Mouse (Mus musculus) heart, embryonic 10.5 days (tissue): ENCODE results near the gene Wbp1l. TPM values are rescaled to one million over a fixed set of nuclear protein-coding genes. Genes with fewer than 3 reads are reported as not detected.
A peak's percentile ranks its signal among the peaks of the same experiment; 100 is the strongest.

Experiments
- DNase-seq: peaks from one replicate; pipeline ENCODE4 v3.0.0-alpha.2; 2017; ENCODE audit warnings: low spot score
- H3K27ac ChIP-seq: fragments of 300-500 bp; sonication (generic); 2 replicates; pipeline ENCODE4 v1.5.1; 2016; ENCODE audit warnings: mild to moderate bottlenecking
- H3K27me3 ChIP-seq: fragments of 300-500 bp; sonication (generic); 2 replicates; pipeline ENCODE4 v1.6.1; 2016; ENCODE audit warnings: mild to moderate bottlenecking; ENCODE audit not compliant: poor library complexity, insufficient read depth, severe bottlenecking
- H3K36me3 ChIP-seq: fragments of 300-500 bp; sonication (generic); 2 replicates; pipeline ENCODE4 v1.6.1; 2016; ENCODE audit warnings: mild to moderate bottlenecking, moderate library complexity
- H3K4me1 ChIP-seq: fragments of 300-500 bp; sonication (generic); 2 replicates; pipeline ENCODE4 v1.6.1; 2016; ENCODE audit warnings: mild to moderate bottlenecking
- H3K4me3 ChIP-seq: fragments of 300-500 bp; sonication (generic); 2 replicates; pipeline ENCODE4 v1.5.1; 2016; ENCODE audit warnings: mild to moderate bottlenecking, moderate library complexity
- H3K9me3 ChIP-seq: fragments of 300-500 bp; sonication (generic); 2 replicates; pipeline ENCODE4 v1.6.1; 2016; ENCODE audit warnings: mild to moderate bottlenecking, moderate library complexity
- WGBS: fragments of 180-500 bp; shearing (Covaris S2); methylation state at CpG from one replicate; pipeline ENCODE4 v1.1.7; 2016; 5-methylcytosine and 5-hydroxymethylcytosine counted together
- polyA plus RNA-seq: library from polyadenylated mRNA; unstranded; fragments of >200 nt; fragmentation: Nextera tagmentation; extraction: Ambion mirVana; gene quantifications from 2 replicates; pipeline ENCODE4 v1.2.1, GENCODE M21; 2016

Gene Wbp1l
- polyA plus RNA-seq, 1 experiment from 2014 or later, result 53.9 TPM

- Histone ChIP-seq H3K4me3 (peak within 1 kb of the TSS; percentile 91), H3K9me3 (no peaks in the 10 kb centered on the region), H3K4me1 (peaks cover 44% of the 10 kb centered on the region), H3K36me3 (no peaks in the 10 kb centered on the region), H3K27me3 (no peaks in the 10 kb centered on the region), H3K27ac (peak within 1 kb of the TSS; percentile 90)
- peak; percentile 99 for DNase-seq
- WGBS, result under 1% methylated on average over 66 of the region's 67 CpGs
Measured at GRCm38 (mm10) chr19:46572951-46573937, 25.6 kb upstream of the Wbp1l start, which contains the start of the genes Arl3 and Sfxn2. Gene Arl3 (minus strand): TSS chr19:46573198. Gene Sfxn2 (plus strand): TSS chr19:46573365.

GRCm38 (mm10) chr19:46573990-46574389 is 24.9 kb upstream of the Wbp1l start:
- Histone ChIP-seq H3K4me3 (peak overlapping the region; percentile 91), H3K36me3 (no peaks in the 10 kb centered on the region), H3K9me3 (no peaks in the 10 kb centered on the region), H3K4me1 (peaks cover 51% of the 10 kb centered on the region), H3K27ac (peak overlapping the region; percentile 90), H3K27me3 (no peaks in the 10 kb centered on the region)
- 45% methylated on average over 6 of the region's 6 CpGs for WGBS
- no peak for DNase-seq

- no peaks in the 10 kb centered on the region for H3K9me3 ChIP-seq
- peaks cover 56% of the 10 kb centered on the region for H3K4me1 ChIP-seq
- H3K4me3 ChIP-seq, result no peak overlapping the region
- H3K27me3 ChIP-seq, result no peaks in the 10 kb centered on the region
- no peak overlapping the region for H3K27ac ChIP-seq
- H3K36me3 ChIP-seq, result 0 out of 2 replicates have a peak, but pooled peaks cover 2% of the 10 kb centered on the region
- WGBS, result 60% methylated on average over 4 of the region's 4 CpGs
- DNase-seq, result no peak
Measured at GRCm38 (mm10) chr19:46575196-46575595, 23.7 kb upstream of the Wbp1l start.

GRCm38 (mm10) chr19:46587823-46588508 is 10.9 kb upstream of the Wbp1l start:
- peaks cover 57% of the 10 kb centered on the region for H3K36me3 ChIP-seq
- no peaks in the 10 kb centered on the region for H3K9me3 ChIP-seq
- H3K4me3 ChIP-seq, result no peak overlapping the region
- 57% methylated on average over 13 of the region's 13 CpGs for WGBS
- H3K4me1 ChIP-seq, result peaks cover 7% of the 10 kb centered on the region
- no peaks in the 10 kb centered on the region for H3K27me3 ChIP-seq
- peak; percentile 90 for DNase-seq
- no peak overlapping the region for H3K27ac ChIP-seq

GRCm38 (mm10) chr19:46591575-46591974 is 7.3 kb upstream of the Wbp1l start:
- H3K4me1 ChIP-seq, result peaks cover 11% of the 10 kb centered on the region
- peaks cover 72% of the 10 kb centered on the region for H3K36me3 ChIP-seq
- H3K9me3 ChIP-seq, result no peaks in the 10 kb centered on the region
- H3K27ac ChIP-seq, result no peak overlapping the region
- DNase-seq, result no peak
- H3K27me3 ChIP-seq, result no peaks in the 10 kb centered on the region
- H3K4me3 ChIP-seq, result no peak overlapping the region
- 73% methylated on average over 6 of the region's 6 CpGs for whole genome bisulfite sequencing

- Histone ChIP-seq H3K4me3 (no peak overlapping the region), H3K9me3 (no peaks in the 10 kb centered on the region), H3K27ac (no peak overlapping the region), H3K4me1 (peaks cover 11% of the 10 kb centered on the region), H3K36me3 (peaks cover 66% of the 10 kb centered on the region), H3K27me3 (no peaks in the 10 kb centered on the region)
- DNase-seq, result no peak
- WGBS, result 86% methylated on average over 9 of the region's 9 CpGs
Measured at GRCm38 (mm10) chr19:46592751-46593439, 6.0 kb upstream of the Wbp1l start.

GRCm38 (mm10) chr19:46598187-46598586 is 697 bp upstream of the Wbp1l start:
- Histone ChIP-seq H3K36me3 (peaks cover 31% of the 10 kb centered on the region), H3K4me1 (peaks cover 22% of the 10 kb centered on the region), H3K4me3 (peak overlapping the region; percentile 94), H3K9me3 (no peaks in the 10 kb centered on the region), H3K27ac (peak overlapping the region; percentile 65), H3K27me3 (no peaks in the 10 kb centered on the region)
- 79% methylated on average over 4 of the region's 4 CpGs for WGBS
- DNase-seq, result no peak

GRCm38 (mm10) chr19:46599375-46600256 is 732 bp downstream of the Wbp1l start:
- H3K27me3 ChIP-seq, result no peaks in the 10 kb centered on the region
- H3K9me3 ChIP-seq, result no peaks in the 10 kb centered on the region
- peaks cover 26% of the 10 kb centered on the region for H3K36me3 ChIP-seq
- 19% methylated on average over 22 of the region's 22 CpGs for WGBS
- H3K4me1 ChIP-seq, result peaks cover 22% of the 10 kb centered on the region
- DNase-seq, result no peak
- H3K27ac ChIP-seq, result peak overlapping the region; percentile 89
- peak overlapping the region; percentile 94 for H3K4me3 ChIP-seq

- Histone ChIP-seq H3K36me3 (peaks cover 24% of the 10 kb centered on the region), H3K27ac (no peak overlapping the region), H3K27me3 (no peaks in the 10 kb centered on the region), H3K9me3 (no peaks in the 10 kb centered on the region), H3K4me3 (peak overlapping the region; percentile 94; the same call in 1 of the 2 replicates), H3K4me1 (peaks cover 22% of the 10 kb centered on the region)
- DNase-seq, result no peak
- WGBS, result 72% methylated on average over 4 of the region's 4 CpGs
Measured at GRCm38 (mm10) chr19:46600371-46600770, 1.5 kb downstream of the Wbp1l start.

GRCm38 (mm10) chr19:46601491-46601890 is 2.6 kb downstream of the Wbp1l start:
- Histone ChIP-seq H3K27ac (no peak overlapping the region), H3K9me3 (no peaks in the 10 kb centered on the region), H3K36me3 (peaks cover 30% of the 10 kb centered on the region), H3K27me3 (no peaks in the 10 kb centered on the region), H3K4me1 (peaks cover 23% of the 10 kb centered on the region), H3K4me3 (no peak overlapping the region)
- WGBS, result 75% methylated on average over 14 of the region's 14 CpGs
- DNase-seq, result no peak

- Histone ChIP-seq H3K27me3 (no peaks in the 10 kb centered on the region), H3K27ac (no peak overlapping the region), H3K9me3 (no peaks in the 10 kb centered on the region), H3K36me3 (peaks cover 39% of the 10 kb centered on the region), H3K4me1 (peaks cover 30% of the 10 kb centered on the region), H3K4me3 (no peak overlapping the region)
- 81% methylated on average over 4 of the region's 4 CpGs for WGBS
- DNase-seq, result no peak
Measured at GRCm38 (mm10) chr19:46602406-46602805, 3.5 kb downstream of the Wbp1l start.

GRCm38 (mm10) chr19:46606718-46607117 is 7.8 kb downstream of the Wbp1l start:
- peaks cover 54% of the 10 kb centered on the region for H3K36me3 ChIP-seq
- DNase-seq, result no peak
- H3K4me1 ChIP-seq, result peaks cover 32% of the 10 kb centered on the region
- no peaks in the 10 kb centered on the region for H3K9me3 ChIP-seq
- no peak overlapping the region for H3K4me3 ChIP-seq
- no peaks in the 10 kb centered on the region for H3K27me3 ChIP-seq
- no peak overlapping the region for H3K27ac ChIP-seq
- 88% methylated on average over 13 of the region's 13 CpGs for WGBS
